Mouse (Mus musculus) embryonic facial prominence, embryonic 15.5 days (tissue): ENCODE results near the gene Actl7a. TPM values are rescaled to one million over a fixed set of nuclear protein-coding genes. Genes with fewer than 3 reads are reported as not detected.

Experiments
- ATAC-seq: fragments of 200-750 bp; cut with Nextera tagmentation; 2 replicates; pipeline ENCODE4 v1.8.0; 2017; ENCODE audit warnings: low read depth, moderate TSS enrichment; ENCODE audit not compliant: insufficient number of reproducible peaks, low FRiP score, low TSS enrichment
- H3K27ac ChIP-seq: fragments of 300-500 bp; sonication (generic); replicated peaks from 2 replicates; pipeline ENCODE4 v1.5.1; 2015; ENCODE audit warnings: mild to moderate bottlenecking, inconsistent platforms
- H3K27me3 ChIP-seq: fragments of 300-500 bp; sonication (generic); 2 replicates; pipeline ENCODE4 v1.6.1; 2015; ENCODE audit warnings: inconsistent platforms
- H3K36me3 ChIP-seq: fragments of 300-500 bp; sonication (generic); 2 replicates; pipeline ENCODE4 v1.6.1; 2015; ENCODE audit warnings: mild to moderate bottlenecking, inconsistent platforms
- H3K4me1 ChIP-seq: fragments of 300-500 bp; sonication (generic); 2 replicates; pipeline ENCODE4 v1.6.1; 2015; ENCODE audit warnings: inconsistent platforms
- H3K4me2 ChIP-seq: fragments of 300-500 bp; sonication (generic); replicated peaks from 2 replicates; pipeline ENCODE4 v1.6.1; 2015; ENCODE audit warnings: mild to moderate bottlenecking, inconsistent platforms
- H3K4me3 ChIP-seq: fragments of 300-500 bp; sonication (generic); replicated peaks from 2 replicates; pipeline ENCODE4 v1.5.1; 2015; ENCODE audit warnings: mild to moderate bottlenecking, inconsistent platforms
- H3K9ac ChIP-seq: fragments of 300-500 bp; sonication (generic); 2 replicates; pipeline ENCODE4 v1.6.1; 2015; ENCODE audit warnings: inconsistent platforms
- H3K9me3 ChIP-seq: fragments of 300-500 bp; sonication (generic); replicated peaks from 2 replicates; pipeline ENCODE4 v1.6.1; 2016; ENCODE audit warnings: inconsistent platforms
- WGBS: fragments of 180-500 bp; shearing (Covaris S2); methylation state at CpG from one replicate; pipeline ENCODE4 v1.1.7; 2015; 5-methylcytosine and 5-hydroxymethylcytosine counted together
- polyA plus RNA-seq: library from polyadenylated mRNA; unstranded; fragments of >200 nt; fragmentation: Nextera tagmentation; extraction: Ambion mirVana; gene quantifications from 2 replicates; pipeline ENCODE4 v1.2.1, GENCODE M21; 2015

Actl7a gene
- not detected in 2 replicates for polyA plus RNA-seq

DNA sequence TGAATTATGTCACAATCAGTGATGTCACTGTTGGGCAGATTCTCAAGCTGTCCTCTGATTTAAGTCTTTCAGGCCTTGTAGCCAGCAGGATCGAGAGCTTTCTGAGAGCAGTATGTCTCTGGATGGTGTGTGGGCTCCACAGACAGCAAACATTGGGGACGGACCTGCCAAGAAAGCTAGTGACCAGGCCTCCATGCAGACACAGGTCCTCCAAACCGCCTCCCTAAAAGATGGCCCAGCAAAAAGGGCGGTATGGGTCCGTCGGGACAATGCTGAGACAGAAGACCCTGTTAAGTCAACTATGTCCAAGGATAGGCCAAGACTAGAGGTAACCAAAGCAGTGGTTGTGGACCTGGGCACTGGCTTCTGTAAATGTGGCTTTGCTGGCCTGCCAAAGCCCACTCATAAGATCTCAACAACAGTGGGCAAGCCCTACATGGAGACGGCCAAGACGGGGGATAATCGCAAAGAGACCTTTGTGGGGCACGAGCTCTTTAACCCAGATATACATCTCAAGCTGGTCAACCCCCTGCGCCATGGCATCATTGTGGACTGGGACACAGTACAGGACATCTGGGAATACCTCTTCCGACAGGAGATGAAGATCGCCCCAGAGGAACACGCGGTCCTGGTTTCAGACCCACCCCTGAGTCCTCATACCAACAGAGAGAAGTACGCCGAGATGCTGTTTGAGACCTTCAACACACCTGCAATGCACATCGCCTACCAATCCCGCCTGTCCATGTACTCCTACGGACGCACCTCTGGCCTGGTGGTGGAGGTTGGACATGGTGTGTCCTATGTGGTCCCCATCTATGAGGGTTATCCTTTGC is at the start of gene Actl7a:
Actl7a (plus strand) TSS at position 51 of the 833 bp plus-strand sequence.
- Histone ChIP-seq H3K4me2 (no peak within 1 kb of the TSS), H3K27me3 (no peaks in the 10 kb centered on the region), H3K36me3 (peaks cover 42% of the 10 kb centered on the region), H3K9me3 (no peaks in the 10 kb centered on the region), H3K9ac (no peak within 1 kb of the TSS), H3K27ac (no peak within 1 kb of the TSS), H3K4me3 (no peak within 1 kb of the TSS), H3K4me1 (no peaks in the 10 kb centered on the region)
- ATAC-seq = no peak
- WGBS = 97% methylated on average over 21 of the region's 21 CpGs

DNA sequence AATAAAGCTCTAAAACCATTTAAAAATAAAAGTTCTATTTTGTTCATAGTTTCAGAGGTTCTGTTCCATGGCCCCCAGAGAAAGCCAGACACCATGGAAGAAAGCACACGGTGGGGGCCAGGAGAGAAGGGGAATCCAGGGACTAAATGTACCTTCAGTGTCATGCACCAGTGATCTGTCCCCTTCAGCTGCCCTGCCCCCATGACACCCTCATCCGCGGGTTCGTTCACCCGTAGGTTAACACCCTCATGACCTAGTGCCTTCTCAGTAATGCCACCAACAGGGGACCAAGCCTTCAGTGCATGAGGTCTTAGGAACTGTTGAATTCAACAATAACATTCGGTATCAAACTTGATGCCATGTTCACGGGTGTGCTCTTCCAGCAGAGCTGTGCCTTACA is 46.8 kb upstream of the Actl7a start:
- H3K9me3 ChIP-seq = no peaks in the 10 kb centered on the region
- H3K36me3 ChIP-seq = no peaks in the 10 kb centered on the region
- H3K4me1 ChIP-seq = no peaks in the 10 kb centered on the region
- no peak overlapping the region for H3K4me3 ChIP-seq
- 89% methylated on average over 7 of the region's 7 CpGs for WGBS
- no peak overlapping the region for H3K27ac ChIP-seq
- H3K4me2 ChIP-seq = no peak overlapping the region
- no peak for ATAC-seq
- H3K27me3 ChIP-seq = no peaks in the 10 kb centered on the region
- H3K9ac ChIP-seq = no peak overlapping the region

DNA sequence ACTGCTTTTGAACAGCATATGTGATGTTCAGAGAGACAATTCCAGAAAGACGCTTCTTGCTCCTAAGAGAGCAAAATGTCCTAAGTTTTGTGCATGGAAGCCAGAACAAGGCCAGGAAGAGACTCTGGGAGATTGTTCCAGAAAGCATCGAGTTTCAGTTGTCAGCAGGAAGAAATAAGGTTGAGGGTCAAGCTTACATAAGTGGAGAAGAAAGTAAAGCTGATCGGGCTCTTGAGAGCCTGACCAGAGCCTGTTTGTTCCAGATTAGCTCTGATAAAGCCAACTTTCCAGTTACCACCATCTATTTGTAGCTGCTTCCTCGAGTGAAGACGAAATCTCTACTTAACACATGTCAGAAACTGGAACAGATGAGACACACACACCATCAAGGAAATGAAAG is 44.5 kb upstream of the Actl7a start:
- WGBS = 40% methylated on average over 5 of the region's 5 CpGs
- H3K27me3 ChIP-seq = no peaks in the 10 kb centered on the region
- no peak overlapping the region for H3K4me3 ChIP-seq
- peaks cover 4% of the 10 kb centered on the region; the same call in 1 of the 2 replicates for H3K4me1 ChIP-seq
- H3K9ac ChIP-seq = no peak overlapping the region
- H3K9me3 ChIP-seq = no peaks in the 10 kb centered on the region
- H3K27ac ChIP-seq = no peak overlapping the region
- no peak overlapping the region for H3K4me2 ChIP-seq
- ATAC-seq = no peak
- H3K36me3 ChIP-seq = no peaks in the 10 kb centered on the region

DNA sequence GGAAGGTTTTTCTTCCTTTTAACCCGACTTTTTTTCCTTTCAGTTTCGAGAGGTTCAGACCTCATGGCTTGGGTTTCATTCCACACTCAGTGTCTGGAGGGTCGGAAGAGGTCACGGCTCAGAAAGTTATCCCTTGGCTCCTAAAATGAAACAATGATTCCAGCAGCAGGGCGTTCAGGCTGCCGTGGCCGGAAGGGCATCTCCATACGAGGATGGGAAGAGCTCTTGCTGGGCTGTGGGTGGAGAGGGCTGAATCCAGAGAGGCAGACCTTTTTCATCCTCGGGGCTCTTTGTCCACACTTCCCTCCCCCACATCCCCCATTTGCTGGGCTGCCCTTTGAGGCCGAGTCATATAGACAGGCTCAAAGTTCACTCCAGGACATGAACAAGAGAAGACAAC is 41.0 kb upstream of the Actl7a start:
- Histone ChIP-seq H3K4me1 (peaks cover 4% of the 10 kb centered on the region; the same call in 1 of the 2 replicates), H3K9me3 (no peaks in the 10 kb centered on the region), H3K4me3 (no peak overlapping the region), H3K27ac (no peak overlapping the region), H3K27me3 (no peaks in the 10 kb centered on the region), H3K36me3 (no peaks in the 10 kb centered on the region), H3K9ac (no peak overlapping the region), H3K4me2 (peak overlapping the region; percentile 19)
- no peak for ATAC-seq
- 14% methylated on average over 10 of the region's 10 CpGs for WGBS

DNA sequence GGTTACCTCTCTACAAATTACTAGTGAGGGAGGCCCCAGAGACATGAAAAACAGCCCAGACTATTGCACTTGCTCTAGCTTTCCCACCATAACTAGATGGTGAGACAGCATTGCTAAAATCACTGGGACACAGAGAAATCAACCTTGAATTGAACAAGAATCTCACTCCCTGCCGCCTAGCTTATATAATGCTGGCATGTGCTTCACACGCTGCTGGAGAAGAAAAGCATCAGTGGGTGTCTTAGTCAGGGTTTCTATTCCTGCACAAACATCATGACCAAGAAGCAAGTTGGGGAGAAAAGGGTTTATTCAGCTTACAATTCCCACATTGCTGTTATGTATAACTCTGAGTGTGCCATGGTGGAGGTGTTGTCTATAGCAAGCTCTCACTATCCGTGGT is 30.1 kb upstream of the Actl7a start:
- no peak overlapping the region for H3K27ac ChIP-seq
- H3K4me3 ChIP-seq = no peak overlapping the region
- no peak for ATAC-seq
- H3K4me2 ChIP-seq = no peak overlapping the region
- H3K27me3 ChIP-seq = no peaks in the 10 kb centered on the region
- no peak overlapping the region for H3K9ac ChIP-seq
- H3K4me1 ChIP-seq = peaks cover 9% of the 10 kb centered on the region; the same call in 1 of the 2 replicates
- 87% methylated on average over 3 of the region's 3 CpGs for WGBS
- no peaks in the 10 kb centered on the region for H3K9me3 ChIP-seq
- H3K36me3 ChIP-seq = no peaks in the 10 kb centered on the region

DNA sequence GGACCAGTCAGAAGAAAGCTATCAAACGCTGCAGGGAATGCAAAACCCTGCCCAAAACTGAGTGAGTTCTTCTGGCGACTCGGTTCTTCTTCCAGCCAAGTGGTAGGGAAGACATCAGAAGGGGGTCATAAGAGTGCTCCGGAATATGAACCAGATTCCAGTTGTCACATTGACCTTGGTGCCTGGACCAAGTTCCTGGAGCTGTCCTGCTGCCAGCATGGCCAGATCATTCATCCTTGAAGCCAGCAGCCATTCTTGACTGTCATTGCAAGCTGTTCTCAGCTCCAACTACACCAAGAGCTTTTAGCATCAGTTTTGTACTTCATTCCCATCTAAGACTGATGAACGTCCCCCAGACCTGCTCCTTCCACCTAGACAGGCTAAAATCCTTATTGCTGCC is 26.4 kb upstream of the Actl7a start:
- Histone ChIP-seq H3K27me3 (no peaks in the 10 kb centered on the region), H3K9ac (no peak overlapping the region), H3K4me1 (no peaks in the 10 kb centered on the region), H3K27ac (no peak overlapping the region), H3K9me3 (no peaks in the 10 kb centered on the region), H3K4me2 (no peak overlapping the region), H3K4me3 (no peak overlapping the region), H3K36me3 (no peaks in the 10 kb centered on the region)
- no peak for ATAC-seq
- WGBS = 56% methylated on average over 5 of the region's 5 CpGs

DNA sequence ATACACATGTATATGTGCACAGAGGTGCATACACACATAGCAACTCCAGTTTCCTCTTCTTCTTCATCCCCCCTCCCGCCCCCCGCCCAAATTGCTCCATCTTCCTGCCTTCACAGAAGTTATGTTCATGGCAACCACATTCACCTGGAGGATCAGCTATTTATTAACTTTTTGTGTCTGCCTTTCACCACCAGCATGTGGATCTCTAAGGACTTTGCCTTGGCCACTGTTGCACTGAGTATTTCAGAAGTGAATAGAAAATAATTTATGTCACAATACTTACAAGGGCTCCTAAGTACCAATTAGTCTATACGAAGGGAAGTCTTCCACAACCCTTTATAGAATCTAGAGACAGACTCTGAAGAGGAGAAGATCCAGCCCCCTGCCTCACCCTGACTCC is 25.3 kb upstream of the Actl7a start:
- no peaks in the 10 kb centered on the region for H3K4me1 ChIP-seq
- H3K36me3 ChIP-seq = no peaks in the 10 kb centered on the region
- ATAC-seq = no peak
- H3K27ac ChIP-seq = no peak overlapping the region
- 81% methylated on average over 3 of the region's 3 CpGs for WGBS
- H3K4me3 ChIP-seq = no peak overlapping the region
- H3K9ac ChIP-seq = no peak overlapping the region
- no peaks in the 10 kb centered on the region for H3K9me3 ChIP-seq
- H3K4me2 ChIP-seq = no peak overlapping the region
- H3K27me3 ChIP-seq = no peaks in the 10 kb centered on the region

DNA sequence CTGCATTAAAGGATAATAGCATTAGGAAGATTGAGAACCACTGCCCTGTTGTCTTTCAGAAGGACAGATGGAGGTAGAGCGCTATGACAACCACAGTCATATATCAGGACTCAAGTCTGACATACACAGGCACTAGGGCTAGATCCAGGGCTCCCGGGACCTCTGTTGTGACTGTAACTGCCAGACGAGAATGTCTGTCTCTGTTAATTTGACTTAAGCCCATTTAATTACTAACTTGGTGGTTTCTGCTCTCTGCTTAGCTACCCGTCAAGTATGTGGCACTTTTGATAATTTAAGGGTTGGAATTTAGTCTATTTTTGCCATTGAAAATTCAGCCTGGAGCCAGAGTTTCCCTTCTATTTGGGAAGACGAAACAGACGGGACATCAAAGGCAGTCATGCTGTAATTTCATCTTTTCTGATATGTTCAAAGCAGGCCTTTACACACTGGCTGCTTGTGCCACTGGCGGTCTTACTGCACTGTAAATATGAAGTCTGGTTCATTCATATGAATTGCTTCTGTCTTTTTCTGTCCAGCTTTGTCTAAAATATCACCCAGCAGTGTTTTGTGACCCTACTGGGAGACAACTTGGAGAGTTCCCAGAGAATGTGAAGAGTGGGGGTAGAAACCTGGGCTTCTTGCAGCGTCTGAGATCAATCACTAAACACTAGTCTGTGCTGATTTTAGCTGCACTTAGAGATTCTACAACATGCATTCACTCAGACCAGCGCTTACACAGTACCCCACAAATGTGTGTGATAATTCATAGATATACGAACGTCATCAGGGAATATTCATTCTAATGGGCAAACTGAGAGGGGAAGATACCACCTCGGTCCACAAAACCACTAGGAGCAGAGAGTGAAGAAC is 24.4 kb upstream of the Actl7a start:
- WGBS = 38% methylated on average over 12 of the region's 12 CpGs
- no peak overlapping the region for H3K9ac ChIP-seq
- ATAC-seq = no peak
- no peak overlapping the region for H3K27ac ChIP-seq
- H3K27me3 ChIP-seq = no peaks in the 10 kb centered on the region
- no peaks in the 10 kb centered on the region for H3K9me3 ChIP-seq
- no peaks in the 10 kb centered on the region for H3K4me1 ChIP-seq
- no peak overlapping the region for H3K4me2 ChIP-seq
- no peak overlapping the region for H3K4me3 ChIP-seq
- H3K36me3 ChIP-seq = no peaks in the 10 kb centered on the region

DNA sequence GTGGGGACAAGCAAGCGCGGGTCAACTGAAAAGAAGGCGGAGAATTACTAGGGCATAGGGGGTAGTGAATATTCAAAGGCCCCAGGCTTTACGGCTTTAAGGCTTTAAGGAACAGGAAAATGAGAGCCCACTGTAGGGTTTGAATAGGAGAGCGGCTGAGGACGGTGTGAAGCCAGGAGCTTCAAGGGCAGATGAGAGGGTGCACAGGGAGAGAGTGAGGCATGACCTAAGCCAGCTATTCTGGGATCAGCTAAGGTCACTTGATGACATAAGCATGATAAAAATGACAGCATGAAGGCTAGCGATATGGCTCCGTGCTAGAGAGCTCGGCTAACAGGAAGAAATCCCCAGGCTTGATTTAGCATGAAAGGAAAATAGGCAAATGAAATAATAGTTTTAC is 23.8 kb upstream of the Actl7a start:
- H3K4me1 ChIP-seq = no peaks in the 10 kb centered on the region
- H3K9me3 ChIP-seq = no peaks in the 10 kb centered on the region
- H3K9ac ChIP-seq = no peak overlapping the region
- H3K27ac ChIP-seq = no peak overlapping the region
- no peak for ATAC-seq
- H3K36me3 ChIP-seq = no peaks in the 10 kb centered on the region
- 61% methylated on average over 9 of the region's 9 CpGs for WGBS
- no peak overlapping the region for H3K4me2 ChIP-seq
- no peak overlapping the region for H3K4me3 ChIP-seq
- H3K27me3 ChIP-seq = no peaks in the 10 kb centered on the region

DNA sequence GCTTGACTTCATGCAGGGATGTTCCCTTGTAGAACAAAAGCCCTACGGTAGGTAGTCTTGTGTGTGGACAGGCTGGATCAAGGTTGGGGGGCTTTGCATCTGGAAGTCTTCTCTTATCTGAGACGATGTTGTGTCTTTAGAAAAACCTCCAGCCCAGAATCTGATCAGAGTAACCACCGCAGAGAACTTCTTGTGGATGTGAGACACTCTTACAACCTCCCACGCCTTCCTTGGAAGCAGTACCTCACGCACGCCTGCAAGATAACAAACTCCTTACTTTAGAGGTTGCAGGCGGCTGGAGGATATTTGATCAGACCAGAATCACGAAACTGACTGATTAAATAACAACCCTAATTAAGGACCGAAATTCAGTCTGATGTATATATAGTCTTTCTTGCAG is 22.8 kb upstream of the Actl7a start:
- H3K27ac ChIP-seq = no peak overlapping the region
- no peaks in the 10 kb centered on the region for H3K4me1 ChIP-seq
- H3K27me3 ChIP-seq = no peaks in the 10 kb centered on the region
- no peak overlapping the region for H3K4me2 ChIP-seq
- H3K9ac ChIP-seq = no peak overlapping the region
- H3K9me3 ChIP-seq = no peaks in the 10 kb centered on the region
- ATAC-seq = no peak
- WGBS = 69% methylated on average over 9 of the region's 9 CpGs
- no peak overlapping the region for H3K4me3 ChIP-seq
- H3K36me3 ChIP-seq = no peaks in the 10 kb centered on the region

DNA sequence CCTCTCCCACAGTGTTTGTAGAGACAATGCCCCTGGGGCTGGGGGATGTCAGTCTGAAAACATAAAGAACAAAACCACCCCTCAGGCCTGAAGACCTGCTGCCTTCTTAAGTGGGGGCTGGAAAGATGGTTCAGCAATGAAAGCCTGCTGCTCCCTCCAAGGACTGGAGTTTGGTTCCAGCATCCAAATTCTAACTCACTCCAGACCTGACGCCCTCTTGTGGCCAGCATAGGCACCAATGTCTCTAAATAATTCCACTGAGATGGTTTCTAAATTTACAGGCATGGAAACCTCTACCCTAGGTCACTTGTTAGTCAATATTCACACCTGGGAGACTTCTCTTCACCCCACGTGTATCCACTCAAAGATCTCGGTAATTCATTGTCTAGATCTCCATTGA is 21.7 kb upstream of the Actl7a start:
- WGBS = 35% methylated on average over 3 of the region's 3 CpGs
- Histone ChIP-seq H3K4me1 (no peaks in the 10 kb centered on the region), H3K27me3 (no peaks in the 10 kb centered on the region), H3K4me3 (no peak overlapping the region), H3K4me2 (no peak overlapping the region), H3K9me3 (no peaks in the 10 kb centered on the region), H3K36me3 (no peaks in the 10 kb centered on the region), H3K9ac (no peak overlapping the region), H3K27ac (no peak overlapping the region)
- ATAC-seq = no peak
